ENCODE assay signal across 12 mouse cellular contexts in genomic region chr17:26840922-26841731, GRCm38 (mm10). TPM values are rescaled to one million over a fixed set of nuclear protein-coding genes. Genes with fewer than 3 reads are reported as not detected.
DNase-seq lines count a peak whose midpoint lies in the region; ATAC-seq and TF ChIP-seq lines count a peak whose summit lies in the region.
"Had no signal": no experiment of that assay in that cellular context is flagged by ENCODE, and none has a peak within 500 bp of the region (broad histone marks: within the 10 kb centered on the region; RNA-seq: fewer than 3 reads in every experiment).

No protein-coding gene starts in this region.

- peaks cover 99% of the 10 kb centered on the region for H3K27me3 ChIP-seq in lung, embryonic 15.5 days
- H3K27me3 ChIP-seq in lung, postnatal 0 days (replicated peaks; ENCODE audit: insufficient read depth, low read length) = peaks cover 91% of the 10 kb centered on the region
- H3K27me3 ChIP-seq in heart, embryonic 11.5 days (ENCODE audit: control insufficient read depth, insufficient read depth, low read length) = peaks cover 69% of the 10 kb centered on the region
- H3K27me3 ChIP-seq in limb, embryonic 14.5 days (ENCODE audit: control insufficient read depth, insufficient read depth, low read length) = peaks cover 99% of the 10 kb centered on the region

- TF ChIP-seq EP300 in lung, postnatal 0 days (IDR thresholded peaks at IDR 0.05) = no peak

- peaks cover 19% of the 10 kb centered on the region for H3K4me1 ChIP-seq in lung, embryonic 15.5 days
- no peaks in the 10 kb centered on the region; the same call in 1 of the 2 replicates for H3K4me1 ChIP-seq in lung, postnatal 0 days (ENCODE audit: insufficient read depth, low read depth, low read length)
- peaks cover 3% of the 10 kb centered on the region; the same call in 1 of the 2 replicates for H3K4me1 ChIP-seq in heart, embryonic 11.5 days (ENCODE audit: control insufficient read depth, insufficient read depth, low read length)
- H3K4me1 ChIP-seq in limb, embryonic 14.5 days (ENCODE audit: control insufficient read depth, insufficient read depth, low read length) = peaks cover 6% of the 10 kb centered on the region; the same call in 1 of the 2 replicates

- no peak for TF ChIP-seq POLR2A in limb, embryonic 14.5 days (IDR thresholded peaks at IDR 0.05; ENCODE audit: borderline replicate concordance, extremely low read depth, insufficient read depth, insufficient read length)

- no peak for TF ChIP-seq CTCF in lung, postnatal 0 days (IDR thresholded peaks at IDR 0.05)

- H3K9ac ChIP-seq in lung, embryonic 15.5 days = no peak overlapping the region
- H3K9ac ChIP-seq in lung, postnatal 0 days (replicated peaks; ENCODE audit: low read depth) = no peak overlapping the region
- H3K9ac ChIP-seq in heart, embryonic 11.5 days (ENCODE audit: low read depth, low read length) = peak overlapping the region; percentile 99
- no peak overlapping the region for H3K9ac ChIP-seq in limb, embryonic 14.5 days (ENCODE audit: low read depth, low read length, severe bottlenecking)
- H3K9ac ChIP-seq: liver, embryonic 13.5 days had no signal

- peak overlapping the region; percentile 6 for H3K4me3 ChIP-seq in lung, embryonic 15.5 days
- H3K4me3 ChIP-seq in lung, postnatal 0 days (ENCODE audit: low read depth, low read length) = no peak overlapping the region
- peak overlapping the region; percentile 77 for H3K4me3 ChIP-seq in heart, embryonic 11.5 days (ENCODE audit: low read depth, low read length)
- peak overlapping the region; percentile 2; the same call in 1 of the 2 replicates for H3K4me3 ChIP-seq in limb, embryonic 14.5 days (replicated peaks; ENCODE audit: low read length)
- H3K4me3 ChIP-seq: liver, embryonic 13.5 days had no signal

- no peaks in the 10 kb centered on the region for H3K36me3 ChIP-seq in lung, embryonic 15.5 days
- no peaks in the 10 kb centered on the region for H3K36me3 ChIP-seq in lung, postnatal 0 days (ENCODE audit: insufficient read depth, low read length)
- H3K36me3 ChIP-seq in heart, embryonic 11.5 days (ENCODE audit: control insufficient read depth, insufficient read depth, low read length) = no peaks in the 10 kb centered on the region
- H3K36me3 ChIP-seq in limb, embryonic 14.5 days (ENCODE audit: control insufficient read depth, insufficient read depth, low read length) = no peaks in the 10 kb centered on the region
- H3K36me3 ChIP-seq: liver, embryonic 13.5 days had no signal

- DNase-seq in lung, postnatal 0 days (ENCODE audit: low spot score) = no peak
- peak; percentile 38 for DNase-seq in ZHBTc4 (ENCODE audit: low read depth, low spot score)
- DNase-seq in limb, embryonic 14.5 days (ENCODE audit: low spot score) = no peak
- no peak for DNase-seq in gastrocnemius, adult 18-20 months (ENCODE audit: low spot score)
- DNase-seq in kidney, postnatal 4 days = no peak
- DNase-seq in left cerebral cortex, postnatal 10 days (ENCODE audit: extremely low spot score in 1 of 2, low spot score in 2 of 2) = no peak
- DNase-seq: kidney, postnatal 36 days; liver, embryonic 13.5 days had no signal

- intact Hi-C loops in left cerebral cortex, postnatal 10 days (cut with DNase I) = no loop called here

- WGBS in lung, embryonic 15.5 days = 2% methylated on average over 47 of the region's 48 CpGs
- WGBS in lung, postnatal 0 days = 5% methylated on average over 47 of the region's 48 CpGs
- under 1% methylated on average over 48 of the region's 48 CpGs for WGBS in heart, embryonic 11.5 days (ENCODE audit: insufficient replicate concordance)
- 2% methylated on average over 43 of the region's 48 CpGs for WGBS in limb, embryonic 14.5 days

- no peak for ATAC-seq in lung, embryonic 15.5 days (ENCODE audit: borderline replicate concordance, extremely low read depth, low FRiP score, low TSS enrichment)
- ATAC-seq in lung, postnatal 0 days = no peak
- ATAC-seq in heart, embryonic 11.5 days (replicated peaks; ENCODE audit: insufficient number of reproducible peaks, low FRiP score, low TSS enrichment) = peak; percentile 87
- no peak for ATAC-seq in limb, embryonic 14.5 days (ENCODE audit: low FRiP score, low read depth)

- H3K9me3 ChIP-seq in lung, embryonic 15.5 days = no peaks in the 10 kb centered on the region
- no peaks in the 10 kb centered on the region for H3K9me3 ChIP-seq in lung, postnatal 0 days (ENCODE audit: low read length)
- H3K9me3 ChIP-seq in heart, embryonic 11.5 days (replicated peaks; ENCODE audit: control insufficient read depth, low read length) = no peaks in the 10 kb centered on the region
- H3K9me3 ChIP-seq in limb, embryonic 14.5 days (ENCODE audit: control insufficient read depth, low read length) = no peaks in the 10 kb centered on the region
- H3K9me3 ChIP-seq: liver, embryonic 13.5 days had no signal

- peak overlapping the region; percentile 17; the same call in 1 of the 2 replicates for H3K4me2 ChIP-seq in lung, embryonic 15.5 days
- no peak overlapping the region for H3K4me2 ChIP-seq in lung, postnatal 0 days (replicated peaks; ENCODE audit: low read depth, low read length)
- peak overlapping the region; percentile 64 for H3K4me2 ChIP-seq in heart, embryonic 11.5 days
- H3K4me2 ChIP-seq in limb, embryonic 14.5 days (replicated peaks; ENCODE audit: low read depth, low read length, severe bottlenecking) = no peak overlapping the region
- H3K4me2 ChIP-seq: liver, embryonic 13.5 days had no signal

- no peak overlapping the region for H3K27ac ChIP-seq in lung, embryonic 15.5 days
- H3K27ac ChIP-seq in lung, postnatal 0 days (ENCODE audit: low read length) = no peak overlapping the region
- H3K27ac ChIP-seq in heart, embryonic 11.5 days (ENCODE audit: low read depth, low read length) = peak overlapping the region; percentile 95
- H3K27ac ChIP-seq in limb, embryonic 14.5 days (replicated peaks; ENCODE audit: low read depth, low read length) = no peak overlapping the region
- H3K27ac ChIP-seq: liver, embryonic 13.5 days had no signal

RNA-seq across cellular contexts. Expression of gene Nkx2-5, which starts 3.7 kb away (rescaled TPM):
- 2.4 and 4.6 TPM in 2 replicates for polyA plus RNA-seq in lung, embryonic 15.5 days (2015; fragmentation: Nextera tagmentation; extraction: Ambion mirVana)
- 0.38 and 1.2 TPM in 2 replicates for polyA plus RNA-seq in lung, postnatal 0 days (2015; fragmentation: Nextera tagmentation; extraction: Ambion mirVana)
- polyA plus RNA-seq in heart, embryonic 11.5 days (2014; fragmentation: Nextera tagmentation; extraction: Ambion mirVana) = 157 and 159 TPM in 2 replicates
- 0.06 and 0.15 TPM in 2 replicates for polyA plus RNA-seq in limb, embryonic 14.5 days (2012; rRNA removed)
- polyA plus RNA-seq in limb, embryonic 14.5 days (2014; fragmentation: Nextera tagmentation; extraction: Ambion mirVana) = not detected in 2 replicates
- not detected for total RNA-seq in gastrocnemius, adult 18-20 months (2021)
- not detected for total RNA-seq in left cerebral cortex, postnatal 10 days (2021)
- polyA plus RNA-seq: brain, embryonic 14.5 days; cortical plate, adult 2 months; liver, embryonic 13.5 days had no signal

Comparison
In these comparisons a context has a peak if more than half of its experiments do, and no peak if none do; other contexts are left out.
1. H3K4me2 ChIP-seq: peak in lung, embryonic 15.5 days (single experiment) and heart, embryonic 11.5 days (single experiment); none in lung, postnatal 0 days (single experiment) and limb, embryonic 14.5 days (single experiment).
2. RNA of gene Nkx2-5, which starts 3.7 kb away (polyA plus RNA-seq): 157 to 159 TPM in heart, embryonic 11.5 days; 2.4 to 4.6 TPM in lung, embryonic 15.5 days, 0.38 to 1.2 TPM in lung, postnatal 0 days and 0.06 to 0.15 TPM in limb, embryonic 14.5 days; every median in the first group is over 10 times any median in the second.